Mouse (Mus musculus) CD4-positive, CD25-positive, alpha-beta regulatory T cell, adult 2 months (primary cell): ENCODE data around the gene Slc22a20.

ENCODE experiments used
- DNase-seq: peaks from one replicate; pipeline ENCODE4 v3.0.0-alpha.2; 2012; ENCODE audit warnings: low read depth, low spot score

Slc22a20 gene

GRCm38 (mm10) chr19:5989585-5989984 is 3.6 kb upstream of the Slc22a20 start:
- DNase-seq, result no peak

GRCm38 (mm10) chr19:5988815-5989452 is 3.0 kb upstream of the Slc22a20 start:
- DNase-seq, result peak; percentile 51

GRCm38 (mm10) chr19:5988027-5988814 is 2.3 kb upstream of the Slc22a20 start:
- no peak for DNase-seq

- DNase-seq, result no peak
Measured at GRCm38 (mm10) chr19:5980477-5980876, 5.5 kb downstream of the Slc22a20 start.

- DNase-seq, result no peak
Measured at GRCm38 (mm10) chr19:5977717-5978116, 8.2 kb downstream of the Slc22a20 start.

- DNase-seq, result no peak
Measured at GRCm38 (mm10) chr19:5975676-5976075, 10.3 kb downstream of the Slc22a20 start.

GRCm38 (mm10) chr19:5975112-5975511 is 10.8 kb downstream of the Slc22a20 start:
- DNase-seq, result no peak

- DNase-seq, result no peak
Measured at GRCm38 (mm10) chr19:5967664-5968063, 18.3 kb downstream of the Slc22a20 start.

GRCm38 (mm10) chr19:5966786-5967185 is 19.2 kb downstream of the Slc22a20 start:
- DNase-seq, result no peak

- no peak for DNase-seq
Measured at GRCm38 (mm10) chr19:5965910-5966309, 20.0 kb downstream of the Slc22a20 start.

- peak; percentile 93 for DNase-seq
Measured at GRCm38 (mm10) chr19:5965280-5965679, 20.7 kb downstream of the Slc22a20 start.

- DNase-seq, result peak; percentile 27
Measured at GRCm38 (mm10) chr19:5964804-5965203, 21.1 kb downstream of the Slc22a20 start.

- peak; percentile 94 for DNase-seq
Measured at GRCm38 (mm10) chr19:5963883-5964562, 21.9 kb downstream of the Slc22a20 start, which contains the start of gene Pola2. TSS of gene Pola2 (minus strand) at chr19:5964202.

GRCm38 (mm10) chr19:5962651-5963050 is 23.3 kb downstream of the Slc22a20 start:
- no peak for DNase-seq

- DNase-seq, result no peak
Measured at GRCm38 (mm10) chr19:5957371-5957770, 28.6 kb downstream of the Slc22a20 start.

GRCm38 (mm10) chr19:5956685-5957084 is 29.3 kb downstream of the Slc22a20 start:
- peak; percentile 83 for DNase-seq

- DNase-seq, result peak; percentile 14
Measured at GRCm38 (mm10) chr19:5955704-5956670, 30.0 kb downstream of the Slc22a20 start.

GRCm38 (mm10) chr19:5954936-5955335 is 31.0 kb downstream of the Slc22a20 start:
- no peak for DNase-seq

GRCm38 (mm10) chr19:5954031-5954710 is 31.8 kb downstream of the Slc22a20 start:
- DNase-seq, result no peak

- no peak for DNase-seq
Measured at GRCm38 (mm10) chr19:5953201-5953770, 32.7 kb downstream of the Slc22a20 start.
